ENCODE assay signal across 8 mouse cellular contexts in the genomic region with DNA sequence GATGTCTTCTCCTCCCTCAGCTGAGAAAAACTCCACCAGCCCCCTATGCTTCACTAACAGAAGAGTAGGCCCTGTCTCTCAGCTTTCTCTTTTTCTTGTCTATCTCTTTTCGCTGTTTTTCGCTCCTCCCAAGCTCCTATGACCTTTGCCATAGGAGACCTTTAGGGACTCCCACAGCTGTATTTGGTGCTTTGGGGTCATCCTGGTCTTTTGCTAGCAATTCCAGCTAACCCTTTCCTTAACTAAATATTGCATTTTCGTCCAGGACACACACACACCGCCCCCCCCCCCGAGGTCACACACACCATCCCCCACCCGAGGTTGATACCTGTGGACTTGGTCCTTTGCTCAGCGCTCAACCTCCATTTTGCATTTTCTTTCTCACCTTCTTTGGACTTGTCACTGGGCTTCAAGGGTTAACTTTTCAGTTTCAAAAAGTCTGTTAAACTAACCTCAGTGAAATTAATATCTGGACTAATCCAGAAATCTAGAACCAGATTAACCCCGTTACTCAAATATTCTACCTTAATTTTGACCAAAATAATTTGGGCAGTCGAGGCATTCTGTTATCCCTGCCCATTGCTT. TPM values are rescaled to one million over a fixed set of nuclear protein-coding genes. Genes with fewer than 3 reads are reported as not detected.
DNase-seq lines count a peak whose midpoint lies in the region; ATAC-seq and TF ChIP-seq lines count a peak whose summit lies in the region.

No protein-coding gene starts in this region.

- peak overlapping the region; percentile 64 for H3K4me2 ChIP-seq in embryonic facial prominence, embryonic 13.5 days
- H3K4me2 ChIP-seq in intestine, embryonic 15.5 days (replicated peaks): peak overlapping the region; percentile 78
- H3K4me2 ChIP-seq in neural tube, embryonic 12.5 days (replicated peaks): peak overlapping the region; percentile 66

- H3K4me3 ChIP-seq in liver, adult 2 months (ENCODE audit: insufficient read depth, low read depth, low read length): peak overlapping the region; percentile 96
- H3K4me3 ChIP-seq in embryonic facial prominence, embryonic 13.5 days: peak overlapping the region; percentile 93
- H3K4me3 ChIP-seq in intestine, embryonic 15.5 days (replicated peaks): peak overlapping the region; percentile 88
- H3K4me3 ChIP-seq in neural tube, embryonic 12.5 days: peak overlapping the region; percentile 89

- no peak for ATAC-seq in embryonic facial prominence, embryonic 13.5 days (ENCODE audit: insufficient number of reproducible peaks, insufficient read depth, low FRiP score, low TSS enrichment, low read depth)
- no peak for ATAC-seq in intestine, embryonic 15.5 days
- ATAC-seq in neural tube, embryonic 12.5 days (ENCODE audit: low FRiP score, low read depth): no peak

- DNase-seq in liver, adult 2 months (ENCODE audit: extremely low read depth, low read depth, low spot score): peak; percentile 50
- DNase-seq in liver: no peak
- DNase-seq in cerebellum, postnatal 14 days: no peak
- DNase-seq in embryo, embryonic 9.5 days (ENCODE audit: extremely low spot score): no peak
- DNase-seq in left cerebral cortex, postnatal 36 days (ENCODE audit: low spot score in 2 of 2): no peak

- TF ChIP-seq POLR2A in liver, adult 2 months (IDR thresholded peaks at IDR 0.05; ENCODE audit: extremely low read depth, insufficient read depth, low read length): no peak

- H3K4me1 ChIP-seq in liver, adult 2 months (ENCODE audit: control insufficient read depth, insufficient read depth, low read length): peaks cover 11% of the 10 kb centered on the region
- H3K4me1 ChIP-seq in embryonic facial prominence, embryonic 13.5 days: peaks cover 22% of the 10 kb centered on the region
- H3K4me1 ChIP-seq in intestine, embryonic 15.5 days (replicated peaks): peaks cover 19% of the 10 kb centered on the region
- H3K4me1 ChIP-seq in neural tube, embryonic 12.5 days: peaks cover 28% of the 10 kb centered on the region

- intact Hi-C loops in left cerebral cortex, postnatal 36 days (cut with DNase I): loop anchor here (5.0 kb wide), 1 partner anchor 39 kb away; a partner anchor contains a TSS

- WGBS in liver, adult 2 months: 5% methylated on average over 9 of the region's 9 CpGs
- 21% methylated on average over 9 of the region's 9 CpGs for WGBS in embryonic facial prominence, embryonic 13.5 days
- 26% methylated on average over 9 of the region's 9 CpGs for WGBS in intestine, embryonic 15.5 days
- 39% methylated on average over 9 of the region's 9 CpGs for WGBS in neural tube, embryonic 12.5 days

- H3K27me3 ChIP-seq in liver, adult 2 months (ENCODE audit: control insufficient read depth, insufficient read depth, low read length): no peaks in the 10 kb centered on the region
- no peaks in the 10 kb centered on the region for H3K27me3 ChIP-seq in embryonic facial prominence, embryonic 13.5 days
- no peaks in the 10 kb centered on the region for H3K27me3 ChIP-seq in intestine, embryonic 15.5 days (replicated peaks)
- H3K27me3 ChIP-seq in neural tube, embryonic 12.5 days (replicated peaks): no peaks in the 10 kb centered on the region

- H3K27ac ChIP-seq in liver, adult 2 months (replicated peaks; ENCODE audit: insufficient read depth, low read depth, low read length): peak overlapping the region; percentile 90
- H3K27ac ChIP-seq in embryonic facial prominence, embryonic 13.5 days: peak overlapping the region; percentile 68
- H3K27ac ChIP-seq in intestine, embryonic 15.5 days: peak overlapping the region; percentile 90; the same call in 1 of the 2 replicates
- H3K27ac ChIP-seq in neural tube, embryonic 12.5 days: no peak overlapping the region

- TF ChIP-seq CTCF in liver, adult 2 months (IDR thresholded peaks at IDR 0.05; ENCODE audit: low read depth, low read length): no peak

- peak overlapping the region; percentile 95 for H3K9ac ChIP-seq in liver, adult 2 months (ENCODE audit: low read depth, low read length)
- peak overlapping the region; percentile 98 for H3K9ac ChIP-seq in embryonic facial prominence, embryonic 13.5 days
- peak overlapping the region; percentile 93 for H3K9ac ChIP-seq in intestine, embryonic 15.5 days
- peak overlapping the region; percentile 93 for H3K9ac ChIP-seq in neural tube, embryonic 12.5 days

- H3K9me3 ChIP-seq in embryonic facial prominence, embryonic 13.5 days: no peaks in the 10 kb centered on the region
- no peaks in the 10 kb centered on the region for H3K9me3 ChIP-seq in intestine, embryonic 15.5 days
- no peaks in the 10 kb centered on the region for H3K9me3 ChIP-seq in neural tube, embryonic 12.5 days

- H3K36me3 ChIP-seq in liver, adult 2 months (ENCODE audit: control insufficient read depth, insufficient read depth, low read length): peaks cover 24% of the 10 kb centered on the region
- peaks cover 56% of the 10 kb centered on the region for H3K36me3 ChIP-seq in embryonic facial prominence, embryonic 13.5 days
- H3K36me3 ChIP-seq in intestine, embryonic 15.5 days: peaks cover 36% of the 10 kb centered on the region
- H3K36me3 ChIP-seq in neural tube, embryonic 12.5 days: peaks cover 59% of the 10 kb centered on the region

- H3K79me2 ChIP-seq in liver, adult 2 months (ENCODE audit: control insufficient read depth, insufficient read depth, low read length): peaks cover 12% of the 10 kb centered on the region; the same call in 1 of the 2 replicates

RNA-seq across cellular contexts. Expression of a gene that starts 0.9 kb away (rescaled TPM):
- total RNA-seq in liver, adult 2 months (2014; rRNA removed): 151 and 236 TPM in 2 replicates
- polyA plus RNA-seq in liver, adult 2 months (2012; rRNA removed): 298 and 343 TPM in 2 replicates
- polyA plus RNA-seq in embryonic facial prominence, embryonic 13.5 days (2015; fragmentation: Nextera tagmentation; extraction: Ambion mirVana): 610 and 646 TPM in 2 replicates
- 614 and 624 TPM in 2 replicates for polyA plus RNA-seq in intestine, embryonic 15.5 days (2015; fragmentation: Nextera tagmentation; extraction: Ambion mirVana)
- 922 and 966 TPM in 2 replicates for polyA plus RNA-seq in neural tube, embryonic 12.5 days (2016; fragmentation: Nextera tagmentation; extraction: Ambion mirVana)
- total RNA-seq in left cerebral cortex, postnatal 36 days (2021): 100 to 1,000 TPM; 792 to 907 TPM

RNA-seq across cellular contexts. Expression of a gene that starts 12.2 kb away (rescaled TPM):
- 42.0 and 44.9 TPM in 2 replicates for total RNA-seq in liver, adult 2 months (2014; rRNA removed)
- polyA plus RNA-seq in liver, adult 2 months (2012; rRNA removed): 29.5 and 48.5 TPM in 2 replicates
- 65.0 and 77.4 TPM in 2 replicates for polyA plus RNA-seq in embryonic facial prominence, embryonic 13.5 days (2015; fragmentation: Nextera tagmentation; extraction: Ambion mirVana)
- polyA plus RNA-seq in intestine, embryonic 15.5 days (2015; fragmentation: Nextera tagmentation; extraction: Ambion mirVana): 58.6 and 59.0 TPM in 2 replicates
- polyA plus RNA-seq in neural tube, embryonic 12.5 days (2016; fragmentation: Nextera tagmentation; extraction: Ambion mirVana): 70.9 and 81.2 TPM in 2 replicates
- 100 to 1,000 TPM in 1 of 2 experiments, 10 to 100 TPM in 1; 88.3 to 102 TPM for total RNA-seq in left cerebral cortex, postnatal 36 days (2021)

RNA-seq across cellular contexts. Expression of a gene that starts 19.4 kb away (rescaled TPM):
- 2.5 and 5.8 TPM in 2 replicates for total RNA-seq in liver, adult 2 months (2014; rRNA removed)
- polyA plus RNA-seq in liver, adult 2 months (2012; rRNA removed): 11.6 and 15.0 TPM in 2 replicates
- 26.7 and 27.1 TPM in 2 replicates for polyA plus RNA-seq in embryonic facial prominence, embryonic 13.5 days (2015; fragmentation: Nextera tagmentation; extraction: Ambion mirVana)
- polyA plus RNA-seq in intestine, embryonic 15.5 days (2015; fragmentation: Nextera tagmentation; extraction: Ambion mirVana): 18.1 and 19.5 TPM in 2 replicates
- 48.2 and 54.9 TPM in 2 replicates for polyA plus RNA-seq in neural tube, embryonic 12.5 days (2016; fragmentation: Nextera tagmentation; extraction: Ambion mirVana)
- total RNA-seq in left cerebral cortex, postnatal 36 days (2021): 10 to 100 TPM; 63.5 to 75.7 TPM

RNA-seq across cellular contexts. Expression of a gene that starts 37.6 kb away (rescaled TPM):
- total RNA-seq in liver, adult 2 months (2014; rRNA removed): 38.1 and 38.9 TPM in 2 replicates
- 19.2 and 19.3 TPM in 2 replicates for polyA plus RNA-seq in liver, adult 2 months (2012; rRNA removed)
- polyA plus RNA-seq in embryonic facial prominence, embryonic 13.5 days (2015; fragmentation: Nextera tagmentation; extraction: Ambion mirVana): 96.6 and 114 TPM in 2 replicates
- polyA plus RNA-seq in intestine, embryonic 15.5 days (2015; fragmentation: Nextera tagmentation; extraction: Ambion mirVana): 99.4 and 102 TPM in 2 replicates
- 121 and 125 TPM in 2 replicates for polyA plus RNA-seq in neural tube, embryonic 12.5 days (2016; fragmentation: Nextera tagmentation; extraction: Ambion mirVana)
- 10 to 100 TPM; 56.4 to 66.8 TPM for total RNA-seq in left cerebral cortex, postnatal 36 days (2021)

RNA-seq across cellular contexts. Expression of a gene that starts 53.1 kb away (rescaled TPM):
- not detected in 2 replicates for total RNA-seq in liver, adult 2 months (2014; rRNA removed)
- not detected in 2 replicates for polyA plus RNA-seq in liver, adult 2 months (2012; rRNA removed)
- polyA plus RNA-seq in embryonic facial prominence, embryonic 13.5 days (2015; fragmentation: Nextera tagmentation; extraction: Ambion mirVana): 1.6 and 2.8 TPM in 2 replicates
- polyA plus RNA-seq in intestine, embryonic 15.5 days (2015; fragmentation: Nextera tagmentation; extraction: Ambion mirVana): 5.5 and 7.0 TPM in 2 replicates
- 12.7 and 14.0 TPM in 2 replicates for polyA plus RNA-seq in neural tube, embryonic 12.5 days (2016; fragmentation: Nextera tagmentation; extraction: Ambion mirVana)
- 10 to 100 TPM; 43.0 to 63.7 TPM for total RNA-seq in left cerebral cortex, postnatal 36 days (2021)
